Mouse (Mus musculus): ENCODE measurements around the gene Nme2. TPM values are rescaled to one million over a fixed set of nuclear protein-coding genes. Genes with fewer than 3 reads are reported as not detected.

Gene Nme2
- polyA plus RNA-seq, 1 experiment, result 1,152 TPM

DNA sequence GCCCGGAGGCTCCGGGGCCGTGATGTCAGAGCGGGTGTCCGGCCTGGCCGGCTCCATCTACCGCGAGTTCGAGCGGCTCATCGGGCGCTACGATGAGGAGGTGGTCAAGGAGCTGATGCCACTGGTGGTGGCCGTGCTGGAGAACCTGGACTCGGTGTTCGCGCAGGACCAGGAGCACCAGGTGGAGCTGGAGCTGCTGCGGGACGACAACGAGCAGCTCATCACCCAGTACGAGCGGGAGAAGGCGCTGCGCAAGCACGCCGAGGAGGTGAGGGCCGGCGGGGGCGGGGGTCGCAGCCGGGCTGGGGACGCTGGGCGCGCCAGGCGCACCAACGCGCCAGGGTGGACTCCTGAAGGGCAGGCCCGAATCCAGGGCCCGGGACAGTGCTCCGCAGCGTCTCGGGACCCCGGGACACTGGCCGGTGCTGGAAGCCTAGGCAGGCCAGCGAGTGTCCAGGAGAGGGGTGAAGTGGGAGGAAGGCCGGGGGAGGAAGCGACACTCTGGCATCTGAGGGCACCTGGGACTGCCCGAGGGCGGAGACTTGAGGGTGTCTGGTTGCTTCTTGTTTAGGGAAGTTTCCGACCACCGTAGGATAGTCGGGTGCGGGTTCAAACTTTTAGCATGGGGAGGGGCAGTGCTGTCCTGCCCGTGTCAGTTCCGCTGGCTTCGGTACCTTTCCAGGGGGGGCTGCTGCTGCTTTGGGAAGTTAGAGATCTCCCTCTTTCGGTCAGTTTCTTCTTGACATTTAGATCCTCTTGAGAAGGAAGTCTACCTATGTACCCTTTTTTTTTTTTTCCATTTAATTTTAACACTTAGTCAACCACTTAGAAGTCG lies 40.5 kb upstream of the Nme2 start:
- Histone ChIP-seq H3K4me2 (ENCODE audit: low read depth) (peak overlapping the region; percentile 97), H3K4me3 (peak overlapping the region; percentile 73), H3K27me3 (ENCODE audit: control insufficient read depth, insufficient read depth, insufficient read length) (no peaks in the 10 kb centered on the region), H3K79me2 (ENCODE audit: control insufficient read depth, insufficient read depth) (peaks cover 49% of the 10 kb centered on the region), H3ac (ENCODE audit: control insufficient read depth, insufficient read length) (peak overlapping the region; percentile 65), H3K36me3 (ENCODE audit: control insufficient read depth, insufficient read depth) (no peaks in the 10 kb centered on the region)
- no peak for TF ChIP-seq MAX (IDR thresholded peaks at IDR 0.05; ENCODE audit: low read depth)

GRCm38 (mm10) chr11:93995720-93996305 lies 39.8 kb upstream of the Nme2 start, which contains the start of gene Spag9:
Gene Spag9, plus strand, starts transcription at chr11:93996091.
- H3K79me2 ChIP-seq (ENCODE audit: control insufficient read depth, insufficient read depth), result peaks cover 43% of the 10 kb centered on the region
- TF ChIP-seq MAX (IDR thresholded peaks at IDR 0.05; ENCODE audit: low read depth), result no peak
- no peak for TF ChIP-seq REST (IDR thresholded peaks at IDR 0.05; ENCODE audit: insufficient read depth, insufficient read length)
- no peak for TF ChIP-seq CEBPB (IDR thresholded peaks at IDR 0.05; ENCODE audit: insufficient read depth, poor library complexity, severe bottlenecking)
- peak in 1 of 3 experiments; percentile 46 for TF ChIP-seq MYOG (IDR thresholded peaks at IDR 0.05; ENCODE audit: control insufficient read depth in 1 of 3, insufficient read depth in 1 of 3, insufficient read length in 2 of 3, low read depth in 2 of 3)
- peak in 1 of 3 experiments; percentile 53 for TF ChIP-seq MYOD1 (IDR thresholded peaks at IDR 0.05; ENCODE audit: control insufficient read depth in 1 of 3, insufficient read length in 2 of 3, low read depth in 2 of 3)
- peak; percentile 84 for TF ChIP-seq POLR2A (IDR thresholded peaks at IDR 0.05; ENCODE audit: insufficient read length, low read depth)
- TF ChIP-seq POLR2AphosphoS2 (IDR thresholded peaks at IDR 0.05; ENCODE audit: insufficient read length, low read depth), result peak; percentile 66
- no peak for TF ChIP-seq TCF3 (IDR thresholded peaks at IDR 0.05; ENCODE audit: insufficient read length, low read depth)
- peak within 1 kb of the TSS; percentile 73 for H3K4me3 ChIP-seq

GRCm38 (mm10) chr11:93995111-93995719 lies 39.2 kb upstream of the Nme2 start:
- TF ChIP-seq TCF3 (IDR thresholded peaks at IDR 0.05; ENCODE audit: insufficient read length, low read depth) (no peak), POLR2A (IDR thresholded peaks at IDR 0.05; ENCODE audit: insufficient read length, low read depth) (peak; percentile 58), SRF (IDR thresholded peaks at IDR 0.05; ENCODE audit: control insufficient read depth, insufficient read length, low read depth) (no peak), MYOG (IDR thresholded peaks at IDR 0.05; ENCODE audit: control insufficient read depth in 1 of 3, insufficient read depth in 1 of 3, insufficient read length in 2 of 3, low read depth in 2 of 3) (no peak), CEBPB (IDR thresholded peaks at IDR 0.05; ENCODE audit: insufficient read depth, poor library complexity, severe bottlenecking) (0 out of 2 replicates have a peak, but pooled peaks have one; percentile 5), MAX (IDR thresholded peaks at IDR 0.05; ENCODE audit: low read depth) (no peak), MYOD1 (IDR thresholded peaks at IDR 0.05; ENCODE audit: control insufficient read depth in 1 of 3, insufficient read length in 2 of 3, low read depth in 2 of 3) (no peak), TCF12 (IDR thresholded peaks at IDR 0.05; ENCODE audit: insufficient read depth, poor library complexity, severe bottlenecking) (no peak), USF1 (IDR thresholded peaks at IDR 0.05; ENCODE audit: low read depth) (peak; percentile 54), POLR2AphosphoS2 (IDR thresholded peaks at IDR 0.05; ENCODE audit: insufficient read length, low read depth) (no peak), REST (IDR thresholded peaks at IDR 0.05; ENCODE audit: insufficient read depth, insufficient read length) (no peak), E2F4 (IDR thresholded peaks at IDR 0.05; ENCODE audit: insufficient read depth) (no peak)
- H3K4me2 ChIP-seq (ENCODE audit: low read depth), result peak overlapping the region; percentile 93
- H3K4me3 ChIP-seq, result peak overlapping the region; percentile 73
- no peaks in the 10 kb centered on the region for H3K36me3 ChIP-seq (ENCODE audit: control insufficient read depth, insufficient read depth)
- peak overlapping the region; percentile 65 for H3ac ChIP-seq (ENCODE audit: control insufficient read depth, insufficient read length)
- peaks cover 37% of the 10 kb centered on the region for H3K79me2 ChIP-seq (ENCODE audit: control insufficient read depth, insufficient read depth)
- no peaks in the 10 kb centered on the region for H3K27me3 ChIP-seq (ENCODE audit: control insufficient read depth, insufficient read depth, insufficient read length)

More at GRCm38 (mm10) chr11:93995720-93996305, 39.8 kb upstream of the Nme2 start, which contains the start of gene Spag9:
- H3K4me2 ChIP-seq (ENCODE audit: low read depth), result peak within 1 kb of the TSS; percentile 97
- peak within 1 kb of the TSS; percentile 65 for H3ac ChIP-seq (ENCODE audit: control insufficient read depth, insufficient read length)
- no peaks in the 10 kb centered on the region for H3K36me3 ChIP-seq (ENCODE audit: control insufficient read depth, insufficient read depth)
- no peaks in the 10 kb centered on the region for H3K27me3 ChIP-seq (ENCODE audit: control insufficient read depth, insufficient read depth, insufficient read length)

GRCm38 (mm10) chr11:93994531-93994930 lies 38.5 kb upstream of the Nme2 start:
- TF ChIP-seq MYOD1 (IDR thresholded peaks at IDR 0.05; ENCODE audit: control insufficient read depth in 1 of 3, insufficient read length in 2 of 3, low read depth in 2 of 3) (no peak), E2F4 (IDR thresholded peaks at IDR 0.05; ENCODE audit: insufficient read depth) (no peak), MYOG (IDR thresholded peaks at IDR 0.05; ENCODE audit: control insufficient read depth in 1 of 3, insufficient read depth in 1 of 3, insufficient read length in 2 of 3, low read depth in 2 of 3) (no peak), USF1 (IDR thresholded peaks at IDR 0.05; ENCODE audit: low read depth) (no peak), MAX (IDR thresholded peaks at IDR 0.05; ENCODE audit: low read depth) (no peak), POLR2A (IDR thresholded peaks at IDR 0.05; ENCODE audit: insufficient read length, low read depth) (no peak), POLR2AphosphoS2 (IDR thresholded peaks at IDR 0.05; ENCODE audit: insufficient read length, low read depth) (no peak)

More at GRCm38 (mm10) chr11:93994531-93994930, 38.5 kb upstream of the Nme2 start:
- Histone ChIP-seq H3K36me3 (ENCODE audit: control insufficient read depth, insufficient read depth) (no peaks in the 10 kb centered on the region), H3K27me3 (ENCODE audit: control insufficient read depth, insufficient read depth, insufficient read length) (no peaks in the 10 kb centered on the region), H3K4me2 (ENCODE audit: low read depth) (peak overlapping the region; percentile 93), H3K4me3 (peak overlapping the region; percentile 73), H3K79me2 (ENCODE audit: control insufficient read depth, insufficient read depth) (peaks cover 30% of the 10 kb centered on the region), H3ac (ENCODE audit: control insufficient read depth, insufficient read length) (no peak overlapping the region)

Measured in myocyte (in vitro differentiated cells).